ENCODE assay signal across 11 mouse cellular contexts in the genomic region with DNA sequence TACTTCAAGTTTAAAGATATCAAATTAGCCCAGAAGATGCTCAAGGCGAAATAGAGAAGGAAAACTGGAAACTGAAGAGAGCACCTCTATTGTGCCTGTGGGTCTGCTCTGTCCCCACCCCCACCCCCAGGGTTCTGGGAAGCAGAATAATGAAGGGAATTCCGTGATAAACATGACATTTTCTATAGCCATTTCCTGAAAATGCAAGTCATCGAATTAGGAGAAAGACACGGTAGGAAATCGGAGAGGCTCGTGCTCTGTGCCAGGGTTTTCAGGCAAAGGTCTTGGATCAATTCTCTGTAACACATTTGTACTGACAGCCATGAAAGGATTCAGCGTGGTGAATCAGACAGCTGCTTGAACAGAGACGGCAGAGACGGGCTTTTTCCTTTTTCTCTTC.
DNase-seq lines count a peak whose midpoint lies in the region; ATAC-seq and TF ChIP-seq lines count a peak whose summit lies in the region.
"Had no signal": no experiment of that assay in that cellular context is flagged by ENCODE, and none has a peak within 500 bp of the region (broad histone marks: within the 10 kb centered on the region; RNA-seq: fewer than 3 reads in every experiment).

No protein-coding gene starts in this region.

- no peaks in the 10 kb centered on the region for H3K36me3 ChIP-seq in forebrain, embryonic 14.5 days (ENCODE audit: control insufficient read depth, insufficient read depth, low read length)
- H3K36me3 ChIP-seq in forebrain, embryonic 13.5 days (ENCODE audit: poor library complexity, severe bottlenecking), result no peaks in the 10 kb centered on the region
- no peaks in the 10 kb centered on the region for H3K36me3 ChIP-seq in lung, embryonic 14.5 days (ENCODE audit: insufficient read depth)
- no peaks in the 10 kb centered on the region for H3K36me3 ChIP-seq in hindbrain, embryonic 15.5 days
- no peaks in the 10 kb centered on the region for H3K36me3 ChIP-seq in neural tube, embryonic 15.5 days
- H3K36me3 ChIP-seq: liver, embryonic 15.5 days had no signal

- H3K27me3 ChIP-seq in forebrain, embryonic 14.5 days (replicated peaks; ENCODE audit: control insufficient read depth, insufficient read depth, low read length), result no peaks in the 10 kb centered on the region
- H3K27me3 ChIP-seq in forebrain, embryonic 13.5 days, result no peaks in the 10 kb centered on the region
- H3K27me3 ChIP-seq in lung, embryonic 14.5 days (ENCODE audit: insufficient read depth, low read length), result no peaks in the 10 kb centered on the region; the same call in 1 of the 2 replicates
- H3K27me3 ChIP-seq in hindbrain, embryonic 15.5 days, result no peaks in the 10 kb centered on the region
- H3K27me3 ChIP-seq in neural tube, embryonic 15.5 days (replicated peaks), result no peaks in the 10 kb centered on the region
- H3K27me3 ChIP-seq: liver, embryonic 15.5 days had no signal

- H3K27ac ChIP-seq in forebrain, embryonic 14.5 days (ENCODE audit: low read depth, low read length), result no peak overlapping the region
- H3K27ac ChIP-seq in forebrain, embryonic 13.5 days, result no peak overlapping the region
- no peak overlapping the region for H3K27ac ChIP-seq in lung, embryonic 14.5 days (ENCODE audit: low read depth)
- no peak overlapping the region for H3K27ac ChIP-seq in hindbrain, embryonic 15.5 days (replicated peaks)
- H3K27ac ChIP-seq in neural tube, embryonic 15.5 days (replicated peaks), result no peak overlapping the region
- H3K27ac ChIP-seq: liver, embryonic 15.5 days had no signal

- DNase-seq in forebrain, embryonic 14.5 days (ENCODE audit: low spot score), result peak; percentile 38
- DNase-seq in lung, embryonic 14.5 days, result peak; percentile 49
- no peak for DNase-seq in lung, adult 2 months
- no peak for DNase-seq in spleen, postnatal 10 days (ENCODE audit: low spot score in 2 of 2)
- no peak for DNase-seq in urinary bladder, postnatal 4 days (ENCODE audit: low spot score in 2 of 2)
- DNase-seq: adrenal gland, postnatal 25 days; B cell, adult 2 months had no signal

- H3K9me3 ChIP-seq in forebrain, embryonic 14.5 days (replicated peaks; ENCODE audit: control insufficient read depth, low read length), result no peaks in the 10 kb centered on the region
- no peaks in the 10 kb centered on the region for H3K9me3 ChIP-seq in forebrain, embryonic 13.5 days (replicated peaks)
- H3K9me3 ChIP-seq in lung, embryonic 14.5 days (ENCODE audit: low read depth, low read length), result no peaks in the 10 kb centered on the region
- H3K9me3 ChIP-seq in hindbrain, embryonic 15.5 days, result no peaks in the 10 kb centered on the region
- H3K9me3 ChIP-seq in neural tube, embryonic 15.5 days (replicated peaks), result no peaks in the 10 kb centered on the region
- H3K9me3 ChIP-seq: liver, embryonic 15.5 days had no signal

- TF ChIP-seq CTCF in lung, embryonic 14.5 days (IDR thresholded peaks at IDR 0.05; ENCODE audit: low read depth), result no peak
- no peak for TF ChIP-seq CTCF in lung, adult 2 months (IDR thresholded peaks at IDR 0.05; ENCODE audit: insufficient read depth, low read length)

- 35% methylated on average over 9 of the region's 9 CpGs for WGBS in forebrain, embryonic 14.5 days
- WGBS in forebrain, embryonic 13.5 days, result 32% methylated on average over 9 of the region's 9 CpGs
- 25% methylated on average over 9 of the region's 9 CpGs for WGBS in lung, embryonic 14.5 days
- WGBS in lung, adult 2 months, result 52% methylated on average over 9 of the region's 9 CpGs
- 11% methylated on average over 9 of the region's 9 CpGs for WGBS in hindbrain, embryonic 15.5 days
- WGBS in neural tube, embryonic 15.5 days, result 17% methylated on average over 9 of the region's 9 CpGs

- H3K4me1 ChIP-seq in forebrain, embryonic 14.5 days (ENCODE audit: control insufficient read depth, insufficient read depth, low read length), result no peaks in the 10 kb centered on the region
- peaks cover 13% of the 10 kb centered on the region for H3K4me1 ChIP-seq in forebrain, embryonic 13.5 days
- H3K4me1 ChIP-seq in lung, embryonic 14.5 days (ENCODE audit: insufficient read depth), result no peaks in the 10 kb centered on the region
- H3K4me1 ChIP-seq in lung, adult 2 months (ENCODE audit: control insufficient read depth, insufficient read depth, low read length), result no peaks in the 10 kb centered on the region; the same call in 1 of the 2 replicates
- peaks cover 11% of the 10 kb centered on the region for H3K4me1 ChIP-seq in hindbrain, embryonic 15.5 days (replicated peaks)
- peaks cover 19% of the 10 kb centered on the region for H3K4me1 ChIP-seq in neural tube, embryonic 15.5 days
- H3K4me1 ChIP-seq: liver, embryonic 15.5 days had no signal

- H3K4me2 ChIP-seq in forebrain, embryonic 14.5 days (ENCODE audit: low read length), result 0 out of 2 replicates have a peak overlapping the region, but pooled peaks have one; percentile 2
- H3K4me2 ChIP-seq in forebrain, embryonic 13.5 days, result no peak overlapping the region
- 0 out of 2 replicates have a peak overlapping the region, but pooled peaks have one; percentile 4 for H3K4me2 ChIP-seq in lung, embryonic 14.5 days
- peak overlapping the region; percentile 30 for H3K4me2 ChIP-seq in hindbrain, embryonic 15.5 days
- H3K4me2 ChIP-seq in neural tube, embryonic 15.5 days, result peak overlapping the region; percentile 36; the same call in 1 of the 2 replicates
- H3K4me2 ChIP-seq: liver, embryonic 15.5 days had no signal

- no peak for TF ChIP-seq POLR2A in lung, adult 2 months (IDR thresholded peaks at IDR 0.05; ENCODE audit: borderline replicate concordance, extremely low read depth, low read depth, low read length)

- H3K4me3 ChIP-seq in forebrain, embryonic 14.5 days (ENCODE audit: low read depth, low read length), result no peak overlapping the region
- no peak overlapping the region for H3K4me3 ChIP-seq in forebrain, embryonic 13.5 days
- H3K4me3 ChIP-seq in lung, embryonic 14.5 days (ENCODE audit: low read depth, low read length), result no peak overlapping the region
- H3K4me3 ChIP-seq in lung, adult 2 months (replicated peaks; ENCODE audit: extremely low read depth, low read depth, low read length), result no peak overlapping the region
- no peak overlapping the region for H3K4me3 ChIP-seq in hindbrain, embryonic 15.5 days
- no peak overlapping the region for H3K4me3 ChIP-seq in neural tube, embryonic 15.5 days (replicated peaks)
- H3K4me3 ChIP-seq: liver, embryonic 15.5 days had no signal

- H3K9ac ChIP-seq in forebrain, embryonic 14.5 days (ENCODE audit: low read length), result no peak overlapping the region
- no peak overlapping the region for H3K9ac ChIP-seq in forebrain, embryonic 13.5 days
- no peak overlapping the region for H3K9ac ChIP-seq in lung, embryonic 14.5 days
- no peak overlapping the region for H3K9ac ChIP-seq in hindbrain, embryonic 15.5 days
- no peak overlapping the region for H3K9ac ChIP-seq in neural tube, embryonic 15.5 days (replicated peaks)
- H3K9ac ChIP-seq: liver, embryonic 15.5 days had no signal

- no peak for ATAC-seq in forebrain, embryonic 14.5 days
- ATAC-seq in forebrain, embryonic 13.5 days, result no peak
- ATAC-seq in lung, embryonic 14.5 days (ENCODE audit: insufficient read depth), result no peak
- ATAC-seq in hindbrain, embryonic 15.5 days (ENCODE audit: low FRiP score, low read depth), result no peak
- ATAC-seq in neural tube, embryonic 15.5 days (ENCODE audit: low FRiP score), result no peak

Comparison
In these comparisons a context has a peak if more than half of its experiments do, and no peak if none do; other contexts are left out.
1. DNase-seq: peak in forebrain, embryonic 14.5 days (single experiment) and lung, embryonic 14.5 days (single experiment); none in lung, adult 2 months (single experiment), spleen, postnatal 10 days (0 of 2) and urinary bladder, postnatal 4 days (0 of 2).